Mouse (Mus musculus): ENCODE results near the gene Zbtb12. TPM values are rescaled to one million over a fixed set of nuclear protein-coding genes. Genes with fewer than 3 reads are reported as not detected.
A peak's percentile ranks its signal among the peaks of the same experiment; 100 is the strongest.

Gene Zbtb12
- polyA plus RNA-seq, 1 experiment from 2014 or later: 33.5 TPM

GRCm38 (mm10) chr17:34849722-34850516 is 29.4 kb upstream of the Zbtb12 start, which contains the start of the genes Skiv2l and Nelfe:
Gene Skiv2l, minus strand, starts transcription at chr17:34850210.
Gene Nelfe, plus strand, starts transcription at chr17:34850391.
- peak; percentile 71 for DNase-seq (ENCODE audit: low read depth, low spot score)
- ATAC-seq: peak; percentile 85
- TF ChIP-seq CTCF (IDR thresholded peaks at IDR 0.05): no peak
- in situ Hi-C loops (cut with MboI; ENCODE audit: low pct_unique_long_range_greater_than_20kb): loop anchor here (10.0 kb wide), 1 partner anchor 395 kb away; the partner anchor contains the start of gene Ddx39b
- ChIA-PET POLR2A (interaction anchor here (1.1 kb wide), 1 partner anchor 50 kb away, joined by 3 read pairs; no protein-coding TSS in a partner anchor), CTCF (no interaction called here)
- H3K27me3 ChIP-seq: no peaks in the 10 kb centered on the region

GRCm38 (mm10) chr17:34850517-34851125 is 28.7 kb upstream of the Zbtb12 start:
- H3K27me3 ChIP-seq: no peaks in the 10 kb centered on the region
- no peak for DNase-seq (ENCODE audit: low read depth, low spot score)
- in situ Hi-C loops (cut with MboI; ENCODE audit: low pct_unique_long_range_greater_than_20kb): no loop called here
- ChIA-PET CTCF (no interaction called here), POLR2A (interaction anchor here (0.8 kb wide), 1 partner anchor 339 kb away, joined by 3 read pairs; no protein-coding TSS in a partner anchor)
- no peak for TF ChIP-seq CTCF (IDR thresholded peaks at IDR 0.05)
- ATAC-seq: peak; percentile 25

- ChIA-PET CTCF (interaction anchor here (0.8 kb wide), 1 partner anchor 30 kb away, joined by 3 read pairs; no protein-coding TSS in a partner anchor), POLR2A (no interaction called here)
- H3K27me3 ChIP-seq: no peaks in the 10 kb centered on the region
- ATAC-seq (no peak), DNase-seq (ENCODE audit: low read depth, low spot score) (no peak)
- no peak for TF ChIP-seq CTCF (IDR thresholded peaks at IDR 0.05)
- in situ Hi-C loops (cut with MboI; ENCODE audit: low pct_unique_long_range_greater_than_20kb): no loop called here
Observed at GRCm38 (mm10) chr17:34853511-34853910, 25.8 kb upstream of the Zbtb12 start.

DNA sequence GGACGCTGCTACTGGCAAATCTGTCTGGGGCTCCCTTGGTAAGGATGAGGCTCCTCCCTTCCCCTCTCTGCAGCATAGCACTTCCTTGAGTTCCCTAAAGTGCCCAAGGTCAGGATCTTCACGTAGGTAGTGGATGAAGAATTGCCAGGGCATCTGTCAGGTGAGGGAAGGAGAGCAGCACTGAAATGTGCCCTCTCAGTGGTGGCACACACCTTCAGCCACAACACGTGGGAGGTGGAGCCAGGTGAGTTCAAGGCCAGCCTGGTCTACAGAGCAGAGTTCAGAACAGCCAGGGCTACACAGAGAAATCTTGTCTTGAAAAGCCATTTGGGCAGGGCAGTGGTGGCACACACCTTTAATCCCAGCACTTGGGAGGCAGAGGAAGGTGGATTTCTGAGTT is 24.5 kb upstream of the Zbtb12 start:
- ATAC-seq: no peak
- no peaks in the 10 kb centered on the region for H3K27me3 ChIP-seq
- in situ Hi-C loops (cut with MboI; ENCODE audit: low pct_unique_long_range_greater_than_20kb): loop anchor here (5.0 kb wide), 1 partner anchor 38 kb away; no protein-coding TSS in a partner anchor
- POLR2A ChIA-PET: no interaction called here
- CTCF ChIA-PET: interaction anchor here (0.9 to 2.9 kb wide), 4 partner anchors 9 to 126 kb away, joined by 3 to 15 read pairs (median 5); partner anchors contain the start of gene Zbtb12
- TF ChIP-seq CTCF (IDR thresholded peaks at IDR 0.05): no peak
- no peak for DNase-seq (ENCODE audit: low read depth, low spot score)

- in situ Hi-C loops (cut with MboI; ENCODE audit: low pct_unique_long_range_greater_than_20kb): loop anchor here (5.0 kb wide), 1 partner anchor 36 kb away; no protein-coding TSS in a partner anchor
- no peak for TF ChIP-seq CTCF (IDR thresholded peaks at IDR 0.05)
- POLR2A ChIA-PET: interaction anchor here (0.6 to 0.8 kb wide), 3 partner anchors 43 to 821 kb away, joined by 3 to 4 read pairs (median 3); no protein-coding TSS in a partner anchor
- no peak for ATAC-seq
- CTCF ChIA-PET: interaction anchor here (0.8 to 2.9 kb wide), 15 partner anchors 8 to 95 kb away, joined by 3 to 15 read pairs (median 5); partner anchors contain the start of gene Zbtb12
- H3K27me3 ChIP-seq: no peaks in the 10 kb centered on the region
- no peak for DNase-seq (ENCODE audit: low read depth, low spot score)
Observed at GRCm38 (mm10) chr17:34855825-34856224, 23.5 kb upstream of the Zbtb12 start.

DNA sequence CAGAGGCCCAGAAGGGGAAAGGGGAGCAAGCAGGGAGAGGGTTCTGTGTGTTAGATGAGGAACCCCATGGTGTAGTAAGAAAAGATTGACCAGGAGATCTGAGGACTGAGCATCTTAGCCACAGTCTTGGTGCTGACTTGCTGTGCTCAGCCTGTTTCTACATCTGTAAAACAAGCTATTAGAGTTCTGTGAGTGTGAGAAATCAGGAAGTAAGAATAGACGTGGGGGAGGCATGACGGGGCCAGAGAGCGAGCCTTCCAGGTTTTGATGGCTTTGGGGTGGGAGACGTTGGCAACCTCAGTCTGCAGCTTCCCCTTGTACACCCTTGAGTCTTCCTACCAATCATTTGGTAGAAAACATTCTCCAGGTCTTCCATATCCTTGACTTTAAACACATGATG is 20.6 kb upstream of the Zbtb12 start:
- in situ Hi-C loops (cut with MboI; ENCODE audit: low pct_unique_long_range_greater_than_20kb): loop anchor here (5.0 kb wide), 1 partner anchor 34 kb away; no protein-coding TSS in a partner anchor
- ChIA-PET CTCF (no interaction called here), POLR2A (no interaction called here)
- TF ChIP-seq CTCF (IDR thresholded peaks at IDR 0.05): no peak
- H3K27me3 ChIP-seq: no peaks in the 10 kb centered on the region
- no peak for ATAC-seq
- no peak for DNase-seq (ENCODE audit: low read depth, low spot score)

GRCm38 (mm10) chr17:34860514-34860913 is 18.8 kb upstream of the Zbtb12 start:
- DNase-seq (ENCODE audit: low read depth, low spot score) (no peak), ATAC-seq (no peak)
- POLR2A ChIA-PET: interaction anchor here (0.6 kb wide), 1 partner anchor 19 kb away, joined by 3 read pairs; the partner anchor contains the start of gene Zbtb12
- TF ChIP-seq CTCF (IDR thresholded peaks at IDR 0.05): no peak
- CTCF ChIA-PET: no interaction called here
- in situ Hi-C loops (cut with MboI; ENCODE audit: low pct_unique_long_range_greater_than_20kb): loop anchor here (5.0 kb wide), 1 partner anchor 82 kb away; no protein-coding TSS in a partner anchor
- H3K27me3 ChIP-seq: no peaks in the 10 kb centered on the region

DNA sequence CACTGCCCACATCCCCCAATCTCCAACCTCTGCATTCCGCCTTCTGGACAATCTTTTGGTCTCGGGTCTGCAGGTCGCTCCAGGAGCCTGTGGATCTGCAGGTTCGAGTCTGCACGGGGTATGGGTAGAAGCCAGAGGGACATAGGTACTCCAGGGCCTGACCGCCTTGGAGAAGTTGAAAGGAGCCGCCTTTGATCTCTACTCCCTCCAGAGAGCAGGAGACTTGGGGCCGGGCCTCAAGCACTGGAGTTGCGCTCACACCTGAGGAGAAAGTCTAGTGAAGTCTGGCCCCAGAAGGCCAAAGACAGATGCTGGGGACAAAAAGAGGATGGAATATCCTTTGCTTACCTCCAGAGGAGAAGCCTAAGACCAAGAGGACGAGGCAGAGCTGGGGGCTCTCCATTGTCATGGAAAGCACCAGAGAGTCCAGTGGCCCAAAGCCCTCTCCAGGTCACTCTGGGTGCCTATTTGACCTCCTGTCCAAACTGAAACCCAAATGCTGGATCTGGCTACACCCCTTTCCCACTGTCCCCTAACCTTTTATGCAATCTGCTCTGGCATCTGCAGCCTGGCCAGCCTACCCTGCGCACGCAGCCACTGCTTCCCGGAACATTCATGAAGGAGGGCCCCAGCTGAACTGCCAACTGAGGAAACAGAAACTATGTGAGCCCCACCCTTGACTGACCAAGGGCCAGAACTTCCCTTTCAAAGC is 17.4 kb upstream of the Zbtb12 start:
- ATAC-seq (no peak), DNase-seq (ENCODE audit: low read depth, low spot score) (no peak)
- POLR2A ChIA-PET: no interaction called here
- in situ Hi-C loops (cut with MboI; ENCODE audit: low pct_unique_long_range_greater_than_20kb): loop anchor here (5.0 kb wide), 1 partner anchor 80 kb away; no protein-coding TSS in a partner anchor
- no peaks in the 10 kb centered on the region for H3K27me3 ChIP-seq
- CTCF ChIA-PET: no interaction called here
- no peak for TF ChIP-seq CTCF (IDR thresholded peaks at IDR 0.05)

DNA sequence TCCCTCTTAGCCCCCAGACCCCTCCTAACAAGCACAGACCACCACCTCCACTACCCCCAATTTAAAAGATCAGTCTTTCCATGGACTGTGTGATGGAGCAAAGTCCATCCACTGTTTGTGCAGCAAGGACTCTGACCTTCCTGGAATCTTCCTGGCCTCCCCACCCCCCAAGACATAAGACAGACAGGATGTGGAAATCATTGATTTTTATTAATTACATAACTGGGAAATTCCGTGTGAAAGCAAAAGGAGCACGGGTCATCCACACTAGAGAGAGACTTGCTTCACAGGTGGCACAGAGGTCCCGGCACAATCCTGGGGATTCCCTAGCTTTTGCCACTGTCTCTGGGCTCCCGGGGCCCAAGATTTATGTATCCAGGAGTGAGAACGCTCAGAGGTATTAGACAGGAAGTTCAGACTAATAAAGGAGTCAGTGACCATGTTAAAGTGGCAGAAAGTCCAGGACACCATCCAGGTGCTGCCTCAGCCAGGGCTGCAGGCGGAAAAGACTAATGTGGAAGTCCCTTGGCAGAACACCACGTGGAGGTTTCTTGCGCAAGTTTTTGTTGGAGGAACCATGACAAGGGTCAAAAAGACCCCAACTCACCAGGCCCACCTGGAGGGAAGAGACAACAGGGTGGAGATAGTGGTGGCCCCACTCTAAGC is 16.7 kb upstream of the Zbtb12 start, which contains the start of gene Cfb:
Gene Cfb, minus strand, starts transcription at position 103 of the 666 bp plus-strand sequence.
- ATAC-seq (no peak), DNase-seq (ENCODE audit: low read depth, low spot score) (no peak)
- ChIA-PET POLR2A (no interaction called here), CTCF (no interaction called here)
- H3K27me3 ChIP-seq: no peaks in the 10 kb centered on the region
- no peak for TF ChIP-seq CTCF (IDR thresholded peaks at IDR 0.05)
- in situ Hi-C loops (cut with MboI; ENCODE audit: low pct_unique_long_range_greater_than_20kb): loop anchor here (5.0 kb wide), 1 partner anchor 80 kb away; no protein-coding TSS in a partner anchor

Data from Patski (cell line).